8 mouse cellular contexts compared by ENCODE assay signal in genomic region chr14:33445962-33446361, GRCm38 (mm10). TPM values are rescaled to one million over a fixed set of nuclear protein-coding genes. Genes with fewer than 3 reads are reported as not detected.
DNase-seq lines count a peak whose midpoint lies in the region; ATAC-seq and TF ChIP-seq lines count a peak whose summit lies in the region.

No protein-coding gene starts in this region.

- WGBS in embryonic facial prominence, embryonic 12.5 days = 43% methylated on average over 3 of the region's 3 CpGs
- 40% methylated on average over 3 of the region's 3 CpGs for WGBS in intestine, embryonic 15.5 days
- WGBS in neural tube, embryonic 12.5 days = 42% methylated on average over 3 of the region's 3 CpGs

- H3K36me3 ChIP-seq in embryonic facial prominence, embryonic 12.5 days = no peaks in the 10 kb centered on the region
- H3K36me3 ChIP-seq in intestine, embryonic 15.5 days = no peaks in the 10 kb centered on the region
- no peaks in the 10 kb centered on the region for H3K36me3 ChIP-seq in neural tube, embryonic 12.5 days

- peak overlapping the region; percentile 90 for H3K9ac ChIP-seq in embryonic facial prominence, embryonic 12.5 days
- H3K9ac ChIP-seq in intestine, embryonic 15.5 days = peak overlapping the region; percentile 72
- peak overlapping the region; percentile 94 for H3K9ac ChIP-seq in neural tube, embryonic 12.5 days

- no peaks in the 10 kb centered on the region for H3K9me3 ChIP-seq in embryonic facial prominence, embryonic 12.5 days
- H3K9me3 ChIP-seq in intestine, embryonic 15.5 days = no peaks in the 10 kb centered on the region
- H3K9me3 ChIP-seq in neural tube, embryonic 12.5 days = no peaks in the 10 kb centered on the region

- peak overlapping the region; percentile 62 for H3K4me2 ChIP-seq in embryonic facial prominence, embryonic 12.5 days (replicated peaks)
- H3K4me2 ChIP-seq in intestine, embryonic 15.5 days (replicated peaks) = peak overlapping the region; percentile 58
- peak overlapping the region; percentile 64 for H3K4me2 ChIP-seq in neural tube, embryonic 12.5 days (replicated peaks)

- no peak for ATAC-seq in embryonic facial prominence, embryonic 12.5 days (ENCODE audit: insufficient number of reproducible peaks, insufficient read depth, low FRiP score, low TSS enrichment)
- no peak for ATAC-seq in intestine, embryonic 15.5 days
- no peak for ATAC-seq in neural tube, embryonic 12.5 days (ENCODE audit: low FRiP score, low read depth)

- H3K27ac ChIP-seq in layer of hippocampus, adult 2 months = peak overlapping the region; percentile 97
- H3K27ac ChIP-seq in embryonic facial prominence, embryonic 12.5 days = no peak overlapping the region
- no peak overlapping the region for H3K27ac ChIP-seq in intestine, embryonic 15.5 days
- peak overlapping the region; percentile 89; the same call in 1 of the 2 replicates for H3K27ac ChIP-seq in neural tube, embryonic 12.5 days

- peaks cover 9% of the 10 kb centered on the region; the same call in 1 of the 2 replicates for H3K4me1 ChIP-seq in embryonic facial prominence, embryonic 12.5 days
- peaks cover 7% of the 10 kb centered on the region for H3K4me1 ChIP-seq in intestine, embryonic 15.5 days (replicated peaks)
- H3K4me1 ChIP-seq in neural tube, embryonic 12.5 days = peaks cover 11% of the 10 kb centered on the region

- 0 out of 2 replicates have a peak, but pooled peaks cover 4% of the 10 kb centered on the region for H3K27me3 ChIP-seq in embryonic facial prominence, embryonic 12.5 days
- no peaks in the 10 kb centered on the region for H3K27me3 ChIP-seq in intestine, embryonic 15.5 days (replicated peaks)
- peaks cover 17% of the 10 kb centered on the region for H3K27me3 ChIP-seq in neural tube, embryonic 12.5 days (replicated peaks)

- no peak for TF ChIP-seq CTCF in layer of hippocampus, adult 2 months (conservative IDR thresholded peaks at IDR 0.05)

- no peak for DNase-seq in layer of hippocampus, adult 2 months (ENCODE audit: low spot score in 2 of 2)
- no peak for DNase-seq in layer of hippocampus, postnatal 25 days (ENCODE audit: extremely low spot score in 1 of 2, low spot score in 1 of 2)
- DNase-seq in cerebellum, postnatal 36 days = no peak
- DNase-seq in adrenal gland, adult 8-10 months = no peak
- DNase-seq in gastrocnemius, postnatal 4 days (ENCODE audit: low spot score in 2 of 2) = no peak

- H3K4me3 ChIP-seq in layer of hippocampus, adult 2 months = peak overlapping the region; percentile 76
- H3K4me3 ChIP-seq in embryonic facial prominence, embryonic 12.5 days = peak overlapping the region; percentile 88
- peak overlapping the region; percentile 64 for H3K4me3 ChIP-seq in intestine, embryonic 15.5 days (replicated peaks)
- H3K4me3 ChIP-seq in neural tube, embryonic 12.5 days = peak overlapping the region; percentile 84

RNA-seq across cellular contexts. Expression of gene Mapk8, which starts 1.0 kb away (rescaled TPM):
- 10 to 100 TPM; 76.9 to 80.6 TPM for total RNA-seq in layer of hippocampus, adult 2 months (2021)
- 10 to 100 TPM; 84.8 to 91.9 TPM for total RNA-seq in layer of hippocampus, postnatal 25 days (2021)
- 24.1 and 24.4 TPM in 2 replicates for polyA plus RNA-seq in embryonic facial prominence, embryonic 12.5 days (2016; fragmentation: Nextera tagmentation; extraction: Ambion mirVana)
- polyA plus RNA-seq in intestine, embryonic 15.5 days (2015; fragmentation: Nextera tagmentation; extraction: Ambion mirVana) = 12.2 and 16.0 TPM in 2 replicates
- 32.7 and 34.6 TPM in 2 replicates for polyA plus RNA-seq in neural tube, embryonic 12.5 days (2016; fragmentation: Nextera tagmentation; extraction: Ambion mirVana)
- 10 to 100 TPM; 23.2 to 27.3 (median 25.8) TPM for total RNA-seq in adrenal gland, adult 8-10 months (2022)
- 10 to 100 TPM; 33.2 to 39.7 TPM for total RNA-seq in gastrocnemius, postnatal 4 days (2021)

RNA-seq across cellular contexts. Expression of gene Frmpd2, which starts 25.5 kb away (rescaled TPM):
- under 1 TPM; 0.29 to 0.74 TPM for total RNA-seq in layer of hippocampus, adult 2 months (2021)
- under 1 TPM; 0.25 to 0.70 TPM for total RNA-seq in layer of hippocampus, postnatal 25 days (2021)
- not detected in 2 replicates for polyA plus RNA-seq in embryonic facial prominence, embryonic 12.5 days (2016; fragmentation: Nextera tagmentation; extraction: Ambion mirVana)
- polyA plus RNA-seq in intestine, embryonic 15.5 days (2015; fragmentation: Nextera tagmentation; extraction: Ambion mirVana) = not detected in 2 replicates
- not detected in 2 replicates for polyA plus RNA-seq in neural tube, embryonic 12.5 days (2016; fragmentation: Nextera tagmentation; extraction: Ambion mirVana)
- total RNA-seq in adrenal gland, adult 8-10 months (2022) = under 1 TPM in 2 of 4 experiments, not detected in 2; 0.05 to 0.12 TPM
- total RNA-seq in gastrocnemius, postnatal 4 days (2021) = not detected

Comparison
In these comparisons a context has a peak if more than half of its experiments do, and no peak if none do; other contexts are left out.
1. H3K27ac ChIP-seq: peak in layer of hippocampus, adult 2 months (single experiment) and neural tube, embryonic 12.5 days (single experiment); none in embryonic facial prominence, embryonic 12.5 days (single experiment) and intestine, embryonic 15.5 days (single experiment).
2. Peak in every context shown above with its lines, with median percentiles within 50 percentile points of each other: H3K4me3 ChIP-seq, H3K4me2 ChIP-seq and H3K9ac ChIP-seq.